Mouse (Mus musculus) left cerebral cortex, postnatal 25 days (tissue): ENCODE measurements around the gene Wnt2. TPM values are rescaled to one million over a fixed set of nuclear protein-coding genes. Genes with fewer than 3 reads are reported as not detected.

ENCODE experiments used
- total RNA-seq, 2 experiments: library from RNA; stranded (reverse); gene quantifications; 2 replicates each; pipeline ENCODE4 v1.2.3; 2021

Gene Wnt2
- total RNA-seq, 2 experiments from 2014 or later: 5.9 to 7.0 TPM

Other genes with a start within 250 kb of the Wnt2 start
- not detected for gene Asz1, start 78.5 kb upstream of the Wnt2 start, total RNA-seq
- under 1 TPM; 0.30 to 0.80 TPM for gene Cftr, start 140.1 kb upstream of the Wnt2 start, total RNA-seq